Mouse (Mus musculus) left cerebral cortex, adult 9 months (tissue): ENCODE measurements around the gene Jade2.

Experiments
- DNase-seq, 2 experiments: peaks; one replicate each; pipeline ENCODE4 v3.0.0; 2022; ENCODE audit warnings: low spot score in 2 of 2

Gene Jade2

GRCm38 (mm10) chr11:51857081-51857671, at the start of gene Jade2:
Jade2 (minus strand) TSS chr11:51857653.
- peak in 1 of 2 experiments; percentile 49 for DNase-seq

GRCm38 (mm10) chr11:51904224-51904623, 46.8 kb upstream of the Jade2 start:
- DNase-seq = no peak

DNA sequence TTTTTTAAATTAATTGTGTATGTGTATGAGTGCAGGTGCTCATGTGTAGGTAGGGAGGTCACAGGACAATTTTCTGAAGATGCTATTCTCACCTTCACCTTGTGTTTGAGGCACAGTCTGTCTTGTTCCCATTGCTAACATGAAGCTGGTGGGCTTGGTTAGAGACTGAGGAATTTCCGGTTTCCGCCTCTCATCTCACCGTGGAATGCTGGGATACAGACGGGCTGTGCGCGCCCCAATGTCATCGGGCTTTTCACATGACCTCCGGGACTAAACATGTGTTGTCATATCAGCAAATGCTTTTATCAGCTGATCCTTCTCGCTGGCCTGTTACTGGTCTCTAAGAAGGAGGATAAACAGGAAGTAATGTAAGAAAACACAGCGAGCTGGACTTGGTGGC, 42.2 kb upstream of the Jade2 start:
- no peak for DNase-seq

DNA sequence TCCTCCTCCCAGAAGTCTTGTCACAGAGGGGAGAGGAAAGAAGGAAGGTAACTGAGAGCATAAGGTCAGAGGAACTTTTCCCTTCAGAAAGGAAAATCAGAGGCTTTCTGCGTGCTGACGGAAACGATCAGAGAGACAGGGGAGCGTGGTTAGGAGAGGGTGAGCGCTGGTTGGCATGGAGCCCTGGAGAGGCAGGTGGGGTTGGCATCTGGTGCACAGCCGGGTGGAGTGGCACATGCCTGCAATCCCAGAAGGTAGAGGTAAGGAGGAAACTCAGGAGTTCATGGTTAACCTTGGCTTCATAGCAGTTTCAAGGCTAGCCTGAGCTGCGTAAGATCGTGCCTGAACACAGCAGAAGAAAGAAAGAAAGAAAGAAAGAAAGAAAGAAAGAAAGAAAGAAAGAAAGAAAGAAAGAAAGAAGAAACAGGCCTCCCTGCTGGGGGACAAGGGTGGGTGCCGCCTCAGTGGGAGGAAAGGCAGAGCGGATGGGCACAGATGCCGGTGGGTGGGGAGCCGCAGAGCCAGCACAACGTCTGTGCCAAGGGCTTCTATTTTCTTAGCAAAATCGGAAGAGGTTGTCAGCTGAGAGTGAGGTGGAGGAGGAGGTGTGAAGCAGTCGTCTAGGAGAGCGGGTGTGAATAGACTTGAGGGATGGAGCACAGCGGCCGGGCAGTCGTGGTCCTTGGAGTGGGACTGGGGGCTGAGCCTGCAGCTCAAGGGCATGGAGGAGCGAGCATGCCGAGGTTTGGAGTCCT, 41.0 kb upstream of the Jade2 start:
- DNase-seq = peak; percentile 67 to 85

- peak in 1 of 2 experiments; percentile 56 for DNase-seq
Observed at GRCm38 (mm10) chr11:51897311-51897710, 39.9 kb upstream of the Jade2 start.

DNA sequence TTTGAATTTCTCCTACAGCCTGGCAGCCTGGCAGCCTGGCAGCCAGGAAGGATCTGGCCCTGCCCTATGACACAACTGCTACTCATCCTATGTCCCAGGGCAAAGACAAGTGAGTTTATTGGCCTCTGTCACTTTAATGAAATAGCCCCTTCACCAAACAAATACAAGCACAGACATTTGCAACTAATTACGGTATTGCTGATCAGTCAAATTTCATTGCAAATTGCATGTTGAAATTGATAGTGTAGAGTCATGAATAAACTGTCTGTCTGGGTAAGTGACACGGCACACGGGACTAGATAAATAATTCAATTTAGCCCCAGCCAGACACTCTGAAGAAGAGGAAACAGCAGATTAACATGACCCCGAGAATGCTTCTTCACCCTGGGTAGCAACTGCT, 38.6 kb upstream of the Jade2 start:
- DNase-seq = no peak

- DNase-seq = no peak
Observed at GRCm38 (mm10) chr11:51885681-51886080, 28.2 kb upstream of the Jade2 start.

- no peak for DNase-seq
Observed at GRCm38 (mm10) chr11:51884092-51884491, 26.6 kb upstream of the Jade2 start.

- DNase-seq = no peak
Observed at GRCm38 (mm10) chr11:51883670-51884069, 26.2 kb upstream of the Jade2 start.

- DNase-seq = no peak
Observed at GRCm38 (mm10) chr11:51881776-51882175, 24.3 kb upstream of the Jade2 start.

DNA sequence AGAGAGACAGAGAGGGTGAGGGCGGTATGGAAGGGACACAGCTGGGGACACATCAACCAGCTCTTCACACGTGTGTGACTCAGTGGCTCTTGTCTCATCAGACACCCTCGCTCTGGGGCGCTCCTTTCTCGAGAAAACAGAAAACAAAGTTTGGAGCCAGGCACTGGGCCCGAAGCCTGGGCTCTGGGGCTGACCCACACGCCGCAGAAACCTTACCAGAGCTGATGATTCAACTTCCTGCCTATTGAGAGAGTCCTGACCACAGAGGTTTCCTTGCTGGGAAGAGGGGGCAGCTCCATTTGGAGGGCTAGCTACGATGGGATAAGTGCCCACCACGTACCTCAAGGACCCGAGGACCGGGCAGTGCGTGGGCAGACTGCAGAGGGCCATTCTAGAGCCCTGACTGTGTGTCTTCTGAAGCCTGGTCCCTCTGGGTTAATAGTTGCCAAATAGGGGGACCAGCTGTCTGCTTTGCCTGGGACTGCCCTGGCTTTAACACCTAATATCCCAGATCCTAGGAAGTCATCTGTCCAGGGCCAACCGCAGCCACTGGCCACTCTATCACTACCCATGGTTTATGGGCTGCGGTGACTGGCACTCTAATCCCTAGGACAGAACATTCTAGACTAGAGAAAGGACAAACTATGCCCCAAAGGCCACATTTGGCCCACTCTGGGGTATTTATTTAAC, 23.7 kb upstream of the Jade2 start:
- DNase-seq = no peak

GRCm38 (mm10) chr11:51876943-51877344, 19.5 kb upstream of the Jade2 start:
- no peak for DNase-seq

GRCm38 (mm10) chr11:51875792-51876195, 18.3 kb upstream of the Jade2 start:
- no peak for DNase-seq

- peak in 1 of 2 experiments; percentile 42 for DNase-seq
Observed at GRCm38 (mm10) chr11:51875086-51875485, 17.6 kb upstream of the Jade2 start.

GRCm38 (mm10) chr11:51874266-51875036, 17.0 kb upstream of the Jade2 start:
- DNase-seq = peak in 1 of 2 experiments; percentile 42

DNA sequence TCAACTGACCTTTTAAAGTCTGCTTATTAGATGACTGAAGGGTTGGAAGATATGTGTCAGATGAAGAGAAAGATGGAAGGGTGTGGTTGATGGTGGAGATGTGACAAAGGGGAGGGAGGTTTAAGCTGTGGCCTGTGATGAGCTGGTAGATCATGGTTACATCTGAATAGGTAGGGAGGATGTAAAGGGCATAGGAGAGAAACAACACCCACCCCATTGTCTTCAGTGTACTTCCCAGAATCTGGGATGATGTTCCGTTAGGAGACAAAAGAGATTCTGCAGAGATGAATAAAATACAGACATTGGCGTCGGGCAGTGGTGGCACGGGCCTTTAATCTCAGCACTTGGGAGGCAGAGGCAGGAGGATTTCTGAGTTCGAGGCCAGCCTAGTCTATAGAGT, 15.7 kb upstream of the Jade2 start:
- no peak for DNase-seq

GRCm38 (mm10) chr11:51867261-51867660, 9.8 kb upstream of the Jade2 start:
- DNase-seq = no peak

- DNase-seq = no peak
Observed at GRCm38 (mm10) chr11:51866020-51866419, 8.6 kb upstream of the Jade2 start.

- no peak for DNase-seq
Observed at GRCm38 (mm10) chr11:51860666-51861065, 3.2 kb upstream of the Jade2 start.

DNA sequence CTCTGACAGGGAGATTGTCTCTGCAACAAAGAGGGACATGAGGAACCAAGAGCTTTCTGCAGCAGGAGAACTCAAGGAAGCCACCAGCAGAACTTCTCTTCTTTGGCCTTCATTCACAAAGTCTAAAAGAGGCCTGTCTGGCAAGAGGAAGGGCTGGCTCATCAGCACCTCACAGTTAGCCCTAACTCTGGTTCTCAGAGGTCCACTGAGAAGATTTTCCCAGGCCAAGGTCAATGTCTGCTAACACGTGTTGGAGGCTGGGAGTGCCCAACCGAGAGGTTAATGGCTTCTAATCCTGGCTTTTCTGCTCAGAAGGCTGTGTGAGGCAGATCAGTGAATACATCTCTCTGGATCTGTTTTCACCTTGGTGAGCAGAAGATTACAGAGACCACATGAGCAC, 2.1 kb upstream of the Jade2 start:
- no peak for DNase-seq

DNA sequence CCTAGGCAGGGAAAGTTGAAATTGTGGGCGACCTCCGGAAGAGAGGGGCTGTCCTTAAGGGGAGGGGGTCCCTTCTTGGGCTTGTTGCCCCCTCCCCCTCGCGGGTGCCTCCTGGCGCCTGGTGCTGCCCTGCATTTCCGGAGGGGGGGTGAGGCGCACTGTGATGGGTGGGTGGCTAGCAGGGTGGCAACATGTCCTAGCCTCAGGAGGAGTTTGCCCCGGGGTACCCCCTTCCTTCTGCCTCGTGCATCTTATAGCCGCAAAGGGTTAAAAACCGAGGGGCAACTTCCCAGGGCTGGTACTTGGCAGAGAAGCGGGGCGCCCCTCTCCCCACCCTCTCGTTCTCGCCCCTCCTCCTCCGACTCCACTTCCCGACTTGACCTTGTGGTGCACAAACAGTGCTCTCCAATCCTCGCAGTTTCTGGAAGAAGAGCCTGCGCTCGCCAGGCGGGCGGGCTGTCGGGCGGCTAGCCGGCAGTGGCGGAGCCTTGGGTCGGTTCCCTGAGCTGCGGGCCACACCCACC, 1.1 kb upstream of the Jade2 start:
- DNase-seq = peak; percentile 62 to 79
